9 mouse cellular contexts compared by ENCODE assay signal in genomic region chr9:8901647-8902131, GRCm38 (mm10). TPM values are rescaled to one million over a fixed set of nuclear protein-coding genes. Genes with fewer than 3 reads are reported as not detected.
DNase-seq lines count a peak whose midpoint lies in the region; ATAC-seq and TF ChIP-seq lines count a peak whose summit lies in the region.
"Had no signal": no experiment of that assay in that cellular context is flagged by ENCODE, and none has a peak within 500 bp of the region (broad histone marks: within the 10 kb centered on the region; RNA-seq: fewer than 3 reads in every experiment).

No protein-coding gene starts in this region.

- peak; percentile 4 for DNase-seq in 3134 (ENCODE audit: extremely low read depth, insufficient read length, low spot score)
- peak; percentile 15 for DNase-seq in adrenal gland, postnatal 10 days
- DNase-seq in hindbrain, embryonic 11.5 days (ENCODE audit: low spot score): no peak
- peak; percentile 32 for DNase-seq in left cerebral cortex, adult 11 months (ENCODE audit: low spot score)
- no peak for DNase-seq in lung, postnatal 0 days (ENCODE audit: low spot score)
- DNase-seq in right cerebral cortex, adult 18-20 months: peak; percentile 75
- DNase-seq in natural killer cell, adult 2 months (ENCODE audit: low spot score in 2 of 2): no peak

- TF ChIP-seq CTCF in lung, postnatal 0 days (IDR thresholded peaks at IDR 0.05): 0 out of 2 replicates have a peak, but pooled peaks have one; percentile 12

- H3K4me2 ChIP-seq in embryonic facial prominence, embryonic 13.5 days: peak overlapping the region; percentile 95
- peak overlapping the region; percentile 96 for H3K4me2 ChIP-seq in hindbrain, embryonic 11.5 days (replicated peaks; ENCODE audit: low read depth, low read length)
- H3K4me2 ChIP-seq in lung, postnatal 0 days (replicated peaks; ENCODE audit: low read depth, low read length): peak overlapping the region; percentile 71

- no peaks in the 10 kb centered on the region for H3K36me3 ChIP-seq in embryonic facial prominence, embryonic 13.5 days
- no peaks in the 10 kb centered on the region for H3K36me3 ChIP-seq in hindbrain, embryonic 11.5 days (ENCODE audit: control insufficient read depth, insufficient read depth, low read length)
- no peaks in the 10 kb centered on the region for H3K36me3 ChIP-seq in lung, postnatal 0 days (ENCODE audit: insufficient read depth, low read length)

- H3K27me3 ChIP-seq in embryonic facial prominence, embryonic 13.5 days: peaks cover 60% of the 10 kb centered on the region
- peaks cover 27% of the 10 kb centered on the region for H3K27me3 ChIP-seq in hindbrain, embryonic 11.5 days (ENCODE audit: control insufficient read depth, insufficient read depth, low read length)
- H3K27me3 ChIP-seq in lung, postnatal 0 days (replicated peaks; ENCODE audit: insufficient read depth, low read length): peaks cover 22% of the 10 kb centered on the region; the same call in 1 of the 2 replicates

- H3K9me3 ChIP-seq in embryonic facial prominence, embryonic 13.5 days: no peaks in the 10 kb centered on the region
- no peaks in the 10 kb centered on the region for H3K9me3 ChIP-seq in hindbrain, embryonic 11.5 days (ENCODE audit: control insufficient read depth, low read length)
- no peaks in the 10 kb centered on the region for H3K9me3 ChIP-seq in lung, postnatal 0 days (ENCODE audit: low read length)

- H3K4me3 ChIP-seq in embryonic facial prominence, embryonic 13.5 days: peak overlapping the region; percentile 59
- peak overlapping the region; percentile 66 for H3K4me3 ChIP-seq in hindbrain, embryonic 11.5 days (ENCODE audit: low read depth, low read length)
- peak overlapping the region; percentile 38 for H3K4me3 ChIP-seq in lung, postnatal 0 days (ENCODE audit: low read depth, low read length)
- H3K4me3 ChIP-seq: myocyte had no signal

- peaks cover 24% of the 10 kb centered on the region for H3K4me1 ChIP-seq in embryonic facial prominence, embryonic 13.5 days
- peaks cover 8% of the 10 kb centered on the region for H3K4me1 ChIP-seq in hindbrain, embryonic 11.5 days (replicated peaks; ENCODE audit: control insufficient read depth, insufficient read depth, low read length)
- H3K4me1 ChIP-seq in lung, postnatal 0 days (ENCODE audit: insufficient read depth, low read depth, low read length): peaks cover 9% of the 10 kb centered on the region; the same call in 1 of the 2 replicates

- ATAC-seq in embryonic facial prominence, embryonic 13.5 days (ENCODE audit: insufficient number of reproducible peaks, insufficient read depth, low FRiP score, low TSS enrichment, low read depth): peak; percentile 58
- peak; percentile 81 for ATAC-seq in hindbrain, embryonic 11.5 days (ENCODE audit: low FRiP score)
- ATAC-seq in lung, postnatal 0 days: peak; percentile 41; the same call in 1 of the 2 replicates

- under 1% methylated on average over 46 of the region's 49 CpGs for WGBS in embryonic facial prominence, embryonic 13.5 days
- WGBS in hindbrain, embryonic 11.5 days: 0% methylated on average over 37 of the region's 49 CpGs
- WGBS in lung, postnatal 0 days: 2% methylated on average over 17 of the region's 49 CpGs

- TF ChIP-seq EP300 in lung, postnatal 0 days (IDR thresholded peaks at IDR 0.05): no peak

- peak overlapping the region; percentile 69 for H3K9ac ChIP-seq in embryonic facial prominence, embryonic 13.5 days
- H3K9ac ChIP-seq in hindbrain, embryonic 11.5 days (ENCODE audit: low read depth, low read length): peak overlapping the region; percentile 57
- H3K9ac ChIP-seq in lung, postnatal 0 days (replicated peaks; ENCODE audit: low read depth): no peak overlapping the region

- no peak overlapping the region for H3K27ac ChIP-seq in embryonic facial prominence, embryonic 13.5 days
- no peak overlapping the region for H3K27ac ChIP-seq in hindbrain, embryonic 11.5 days (ENCODE audit: low read depth, low read length)
- no peak overlapping the region for H3K27ac ChIP-seq in lung, postnatal 0 days (ENCODE audit: low read length)

RNA-seq across cellular contexts. Expression of gene Pgr, which starts 2.1 kb away (rescaled TPM):
- under 1 TPM; 0.15 to 0.21 TPM for total RNA-seq in adrenal gland, postnatal 10 days (2021)
- 0.22 and 0.33 TPM in 2 replicates for polyA plus RNA-seq in embryonic facial prominence, embryonic 13.5 days (2015; fragmentation: Nextera tagmentation; extraction: Ambion mirVana)
- 0.15 and 0.26 TPM in 2 replicates for polyA plus RNA-seq in hindbrain, embryonic 11.5 days (2014; fragmentation: Nextera tagmentation; extraction: Ambion mirVana)
- polyA plus RNA-seq in lung, postnatal 0 days (2015; fragmentation: Nextera tagmentation; extraction: Ambion mirVana): 0.06 and 0.12 TPM in 2 replicates
- polyA plus RNA-seq: myocyte had no signal

Comparison
In these comparisons a context has a peak if more than half of its experiments do, and no peak if none do; other contexts are left out.
1. DNase-seq: peak in 3134 (single experiment), adrenal gland, postnatal 10 days (single experiment), left cerebral cortex, adult 11 months (single experiment) and right cerebral cortex, adult 18-20 months (single experiment); none in hindbrain, embryonic 11.5 days (single experiment), lung, postnatal 0 days (single experiment) and natural killer cell, adult 2 months (0 of 2).
2. Peak in every context shown above with its lines, with median percentiles within 50 percentile points of each other: ATAC-seq, H3K4me2 ChIP-seq and H3K4me3 ChIP-seq.